Mouse (Mus musculus): ENCODE measurements around the gene Slc31a2.

The Slc31a2 gene

DNA sequence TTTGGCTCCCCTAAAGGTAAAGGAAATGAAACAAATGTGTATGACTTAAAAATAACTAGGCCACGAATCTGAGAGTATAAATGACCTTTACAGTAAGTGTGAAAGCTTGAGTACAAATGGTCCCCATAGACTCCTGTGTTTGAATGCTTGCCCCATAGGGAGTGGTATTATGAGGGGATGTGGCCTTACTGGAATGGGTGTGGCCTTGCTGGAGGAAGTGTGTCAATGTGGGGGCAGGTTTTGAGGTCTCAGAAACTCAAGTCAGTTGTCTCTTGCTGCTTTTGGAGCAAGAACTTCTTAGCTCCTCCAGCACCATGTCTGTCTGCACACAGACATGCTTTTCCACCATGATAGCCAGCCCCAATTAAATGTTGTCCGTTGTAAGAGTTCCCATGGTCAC, 54.1 kb downstream of the Slc31a2 start:
- no peak for DNase-seq (ENCODE audit: low spot score in 2 of 2)

DNA sequence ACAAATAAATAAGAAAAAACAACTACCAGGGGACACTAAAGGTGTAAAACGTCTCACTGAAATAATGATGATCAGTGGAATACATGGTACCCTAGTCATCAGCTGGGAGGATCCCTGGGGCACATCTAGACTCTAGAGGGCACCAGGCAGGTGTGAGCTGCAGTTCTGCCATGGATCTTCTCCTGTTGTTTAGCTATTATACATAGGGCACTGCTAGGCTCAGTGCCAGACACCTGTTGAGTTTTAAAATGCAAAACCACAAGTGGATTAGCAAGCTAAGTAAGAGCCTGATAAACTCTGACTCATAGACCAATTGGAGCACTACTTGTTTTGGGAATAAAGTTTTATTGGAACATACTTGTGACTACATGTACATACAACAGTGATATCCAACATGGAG, 55.9 kb downstream of the Slc31a2 start:
- DNase-seq (ENCODE audit: low spot score in 2 of 2) = no peak

DNA sequence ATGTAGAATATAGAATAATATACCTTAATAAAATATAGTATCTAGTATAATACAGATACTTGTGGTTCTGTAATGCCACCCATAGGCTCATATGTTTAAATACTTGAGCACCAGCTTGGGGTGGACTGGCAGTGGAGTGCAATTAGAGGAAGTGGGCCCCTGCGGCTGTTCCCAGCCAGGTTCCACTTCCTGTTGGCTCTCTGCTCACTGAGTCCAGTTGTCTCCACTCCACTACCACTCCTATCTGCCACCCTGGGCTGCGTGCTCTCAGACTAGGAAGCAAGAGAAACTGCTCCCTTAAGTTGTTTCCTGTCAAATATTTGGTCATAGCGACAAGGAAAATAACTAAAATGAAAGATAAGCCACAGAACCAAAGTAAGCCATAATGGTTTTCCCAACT, 60.3 kb downstream of the Slc31a2 start:
- no peak for DNase-seq (ENCODE audit: low spot score in 2 of 2)

DNA sequence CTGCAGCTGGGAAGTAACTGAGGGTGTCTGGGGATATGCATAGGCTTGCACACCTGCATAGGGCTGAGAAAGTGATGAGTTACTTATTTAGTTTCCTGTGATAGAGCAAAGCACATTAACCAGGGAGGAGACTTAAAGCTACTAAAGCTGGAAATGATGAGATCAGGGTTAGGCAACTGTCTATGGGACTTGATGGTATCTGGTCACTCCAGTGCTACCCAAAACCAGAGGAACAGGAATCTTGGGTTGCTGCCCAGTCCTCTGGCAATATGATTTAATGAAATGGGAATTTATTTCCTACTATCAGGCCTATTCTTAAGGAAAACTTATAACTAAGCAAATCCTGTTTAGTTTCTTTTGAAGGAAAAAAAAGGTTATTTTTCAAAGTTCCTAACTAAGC, 63.7 kb downstream of the Slc31a2 start:
- DNase-seq (ENCODE audit: low spot score in 2 of 2) = no peak

DNA sequence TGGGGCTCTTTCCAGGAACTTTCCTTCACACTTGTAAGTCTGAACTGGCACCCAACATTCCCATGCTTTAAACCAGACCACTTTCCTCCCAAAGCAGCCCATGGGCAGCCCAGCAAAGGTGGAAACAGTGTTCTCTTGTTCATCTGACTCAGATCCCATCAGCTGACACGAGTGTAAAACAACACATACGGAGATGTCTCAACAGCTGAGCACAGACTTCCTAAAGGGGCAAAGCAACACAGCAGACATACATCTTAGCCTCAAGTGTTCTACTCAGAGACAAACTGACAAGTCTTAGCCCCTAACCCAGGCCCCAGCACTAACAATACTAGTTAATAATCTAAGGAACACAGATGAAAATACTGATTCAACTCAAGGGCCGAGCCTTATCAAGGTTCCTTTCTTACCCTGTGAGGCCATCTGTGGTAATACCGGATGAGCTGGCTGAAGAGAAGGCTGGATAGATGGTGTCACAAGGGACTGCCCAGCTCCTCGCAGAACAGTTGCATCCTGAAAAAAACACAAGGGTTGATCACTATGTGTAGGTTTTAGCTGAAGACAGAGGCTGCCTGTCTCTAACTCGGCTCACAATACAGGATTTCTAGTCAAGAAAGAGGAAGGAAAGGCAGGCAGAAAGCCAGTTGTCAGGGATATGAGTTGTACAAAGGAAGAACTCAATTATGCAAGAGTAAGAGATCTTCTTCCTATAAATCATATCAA, 66.7 kb downstream of the Slc31a2 start:
- DNase-seq (ENCODE audit: low spot score in 2 of 2) = no peak

DNA sequence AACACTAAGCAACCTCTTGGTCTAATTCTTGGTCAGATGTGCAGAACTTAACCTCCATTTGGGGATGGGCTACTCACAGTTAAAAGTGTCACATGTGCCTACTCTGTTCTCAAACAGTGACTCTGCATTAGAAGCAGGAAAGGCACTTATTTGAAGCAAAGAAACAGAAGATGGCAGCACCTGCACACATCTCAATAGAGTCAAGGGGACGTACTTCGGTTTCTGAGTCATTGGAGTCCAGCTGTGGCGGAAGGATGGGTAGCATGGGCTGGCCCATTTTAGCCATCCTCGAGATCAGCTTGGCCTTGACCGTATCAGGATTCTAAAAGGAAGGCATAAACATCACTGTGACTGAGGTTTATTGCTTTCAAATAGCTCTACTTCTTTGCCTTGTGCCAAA, 69.6 kb downstream of the Slc31a2 start:
- DNase-seq (ENCODE audit: low spot score in 2 of 2) = no peak

DNA sequence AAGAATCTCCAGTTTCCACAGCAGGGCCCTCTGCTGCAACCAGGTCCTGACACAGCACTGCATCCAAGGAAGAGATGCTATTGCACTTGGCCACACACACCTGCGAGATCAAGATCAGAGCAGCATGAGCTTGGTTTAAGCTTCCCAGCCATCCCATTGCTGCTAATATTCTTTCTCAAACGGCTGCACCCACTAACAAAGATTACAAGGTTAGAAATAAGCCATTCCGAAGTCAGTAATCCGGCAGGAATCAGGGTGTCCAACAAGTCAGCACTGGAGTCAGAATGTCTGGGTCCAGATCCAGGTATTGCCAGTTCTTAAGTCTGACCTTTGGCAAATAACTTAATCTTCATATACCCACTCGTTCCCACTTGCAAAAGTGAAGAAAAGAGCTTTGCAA, 76.2 kb downstream of the Slc31a2 start:
- DNase-seq (ENCODE audit: low spot score in 2 of 2) = no peak

DNA sequence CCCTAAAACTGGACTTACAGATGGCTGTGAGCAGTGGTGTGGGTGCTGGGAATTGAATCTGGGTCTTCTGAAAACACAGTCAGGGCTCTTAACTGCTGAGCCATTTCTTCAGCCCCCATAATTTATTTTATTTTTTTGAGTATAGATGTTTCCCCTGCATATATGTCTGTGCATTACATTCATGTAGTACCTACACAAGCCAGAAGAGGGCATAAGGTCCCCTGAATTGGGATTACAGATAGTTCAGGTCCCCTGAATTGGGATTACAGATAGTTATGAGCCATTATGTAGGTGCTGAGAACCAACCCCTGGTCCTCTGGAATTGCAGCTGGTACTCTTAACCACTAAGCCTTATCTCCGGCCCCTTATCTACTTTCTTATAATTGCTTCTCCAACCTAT, 81.6 kb downstream of the Slc31a2 start:
- DNase-seq (ENCODE audit: low spot score in 2 of 2) = no peak

DNA sequence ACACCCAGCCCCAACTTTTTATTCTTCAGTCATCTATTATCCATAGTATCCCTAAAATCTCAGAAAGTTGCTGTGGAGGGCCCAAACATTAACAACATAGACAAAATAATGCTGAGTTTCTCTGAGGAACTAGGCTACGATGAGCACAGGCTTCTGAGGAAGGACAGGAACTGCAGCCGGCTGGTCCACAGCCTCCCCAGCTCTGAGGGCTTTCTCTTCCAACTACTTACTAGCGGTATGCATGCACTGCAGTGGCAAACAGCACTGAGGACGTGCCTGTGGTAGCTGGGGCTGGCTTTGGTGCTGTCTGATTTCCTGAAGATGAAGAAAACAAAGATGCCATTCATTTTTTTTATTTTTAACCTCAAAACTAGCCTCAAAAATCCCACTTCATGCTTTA, 83.5 kb downstream of the Slc31a2 start:
- no peak for DNase-seq (ENCODE audit: low spot score in 2 of 2)

DNA sequence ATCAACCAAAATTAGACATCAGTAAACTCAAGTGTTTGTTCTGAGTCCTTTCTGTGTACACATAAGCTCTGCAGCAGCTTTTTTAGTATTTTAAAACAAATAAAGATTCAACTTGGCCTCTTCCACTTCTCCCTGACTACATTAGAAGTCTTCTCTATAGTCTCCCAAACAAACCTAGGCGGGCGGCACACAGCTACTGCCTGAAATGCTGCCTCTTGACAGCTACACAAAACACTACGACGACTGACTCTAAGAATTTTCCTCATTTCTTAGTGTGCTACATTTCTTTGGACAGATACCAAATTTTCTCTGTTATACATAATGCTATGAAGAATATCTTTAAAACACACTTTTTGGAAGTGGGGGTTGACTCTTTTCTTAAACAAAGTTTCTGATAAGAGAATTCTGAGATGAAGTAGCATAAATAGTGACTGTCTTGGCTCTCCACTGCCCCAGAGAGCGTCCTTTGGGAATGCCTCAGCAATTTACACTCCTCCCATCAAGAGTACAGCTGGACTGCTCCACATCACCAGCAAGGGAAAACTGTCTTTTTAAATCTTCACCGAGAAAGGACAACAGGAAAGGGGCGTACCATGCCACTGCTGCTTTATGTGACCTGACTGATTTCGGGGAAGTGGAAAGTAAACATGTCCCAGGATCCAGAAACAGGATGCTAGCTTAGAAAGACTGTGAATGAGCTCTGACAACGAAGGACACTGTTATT, 85.4 kb downstream of the Slc31a2 start:
- DNase-seq (ENCODE audit: low spot score in 2 of 2) = no peak

Measured in urinary bladder, postnatal 4 days (tissue).